In the genomic region with DNA sequence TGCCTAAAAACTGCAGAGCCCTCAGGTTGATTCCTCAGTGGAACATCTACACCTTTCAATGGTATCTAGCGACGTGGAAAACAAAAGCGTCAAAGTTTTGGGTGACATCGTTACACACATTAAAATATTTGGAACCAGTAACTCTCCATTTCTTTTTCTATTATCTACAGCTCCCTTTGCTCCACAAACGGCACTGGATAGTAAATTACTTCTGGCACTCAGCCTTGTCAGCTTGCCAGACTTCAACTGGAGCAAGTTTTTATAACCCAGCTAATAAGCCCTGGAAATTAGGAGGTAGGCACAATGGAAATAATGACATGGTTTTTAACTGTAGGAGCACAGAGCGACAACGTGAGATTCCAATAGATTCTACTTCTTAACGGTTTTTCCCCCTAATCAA, we compare ENCODE assay signal across 9 mouse cellular contexts. TPM values are rescaled to one million over a fixed set of nuclear protein-coding genes. Genes with fewer than 3 reads are reported as not detected.
DNase-seq lines count a peak whose midpoint lies in the region; ATAC-seq lines count a peak whose summit lies in the region.
"Had no signal": no experiment of that assay in that cellular context is flagged by ENCODE, and none has a peak within 500 bp of the region (broad histone marks: within the 10 kb centered on the region; RNA-seq: fewer than 3 reads in every experiment).

No protein-coding gene starts in this region.

- H3K36me3 ChIP-seq in forebrain, embryonic 12.5 days (replicated peaks), result no peaks in the 10 kb centered on the region
- no peaks in the 10 kb centered on the region for H3K36me3 ChIP-seq in forebrain, embryonic 16.5 days (ENCODE audit: control insufficient read depth, insufficient read depth)
- H3K36me3 ChIP-seq in midbrain, embryonic 13.5 days, result no peaks in the 10 kb centered on the region
- no peaks in the 10 kb centered on the region for H3K36me3 ChIP-seq in heart, embryonic 12.5 days

- H3K27ac ChIP-seq in forebrain, embryonic 12.5 days, result peak overlapping the region; percentile 57
- no peak overlapping the region for H3K27ac ChIP-seq in forebrain, embryonic 16.5 days (ENCODE audit: low read length)
- no peak overlapping the region for H3K27ac ChIP-seq in midbrain, embryonic 13.5 days
- H3K27ac ChIP-seq in heart, embryonic 12.5 days (ENCODE audit: poor library complexity, severe bottlenecking), result no peak overlapping the region

- no peaks in the 10 kb centered on the region for H3K27me3 ChIP-seq in forebrain, embryonic 12.5 days
- 0 out of 2 replicates have a peak, but pooled peaks cover 2% of the 10 kb centered on the region for H3K27me3 ChIP-seq in forebrain, embryonic 16.5 days (replicated peaks; ENCODE audit: control insufficient read depth, insufficient read depth, low read length)
- peaks cover 9% of the 10 kb centered on the region; the same call in 1 of the 2 replicates for H3K27me3 ChIP-seq in midbrain, embryonic 13.5 days
- H3K27me3 ChIP-seq in heart, embryonic 12.5 days (replicated peaks), result no peaks in the 10 kb centered on the region

- H3K4me3 ChIP-seq in forebrain, embryonic 12.5 days (replicated peaks), result no peak overlapping the region
- H3K4me3 ChIP-seq in forebrain, embryonic 16.5 days (replicated peaks; ENCODE audit: low read length), result no peak overlapping the region
- H3K4me3 ChIP-seq in midbrain, embryonic 13.5 days (replicated peaks), result no peak overlapping the region
- no peak overlapping the region for H3K4me3 ChIP-seq in heart, embryonic 12.5 days
- H3K4me3 ChIP-seq: megakaryocyte, embryonic 14.5 days had no signal

- H3K9me3 ChIP-seq in forebrain, embryonic 12.5 days, result no peaks in the 10 kb centered on the region
- no peaks in the 10 kb centered on the region for H3K9me3 ChIP-seq in forebrain, embryonic 16.5 days (ENCODE audit: control insufficient read depth, low read length)
- H3K9me3 ChIP-seq in midbrain, embryonic 13.5 days, result no peaks in the 10 kb centered on the region
- no peaks in the 10 kb centered on the region for H3K9me3 ChIP-seq in heart, embryonic 12.5 days (replicated peaks)
- H3K9me3 ChIP-seq: megakaryocyte, embryonic 14.5 days had no signal

- H3K4me1 ChIP-seq in forebrain, embryonic 12.5 days, result peaks cover 9% of the 10 kb centered on the region
- H3K4me1 ChIP-seq in forebrain, embryonic 16.5 days (replicated peaks; ENCODE audit: control insufficient read depth, insufficient read depth, low read length), result peaks cover 10% of the 10 kb centered on the region
- H3K4me1 ChIP-seq in midbrain, embryonic 13.5 days (replicated peaks), result peaks cover 8% of the 10 kb centered on the region
- H3K4me1 ChIP-seq in heart, embryonic 12.5 days (replicated peaks), result peaks cover 5% of the 10 kb centered on the region

- DNase-seq in ovary, postnatal 14 days (ENCODE audit: low spot score), result peak; percentile 44
- DNase-seq in ovary, postnatal 36 days (ENCODE audit: low spot score), result no peak
- peak; percentile 52 to 71 for DNase-seq in kidney, postnatal 36 days
- peak; percentile 43 for DNase-seq in right cerebral cortex, postnatal 4 days

- no peak overlapping the region for H3K9ac ChIP-seq in forebrain, embryonic 12.5 days
- no peak overlapping the region for H3K9ac ChIP-seq in forebrain, embryonic 16.5 days (replicated peaks; ENCODE audit: low read depth, low read length)
- H3K9ac ChIP-seq in midbrain, embryonic 13.5 days (replicated peaks), result no peak overlapping the region
- no peak overlapping the region for H3K9ac ChIP-seq in heart, embryonic 12.5 days

- ATAC-seq in forebrain, embryonic 12.5 days (ENCODE audit: low FRiP score), result no peak
- no peak for ATAC-seq in forebrain, embryonic 16.5 days
- no peak for ATAC-seq in midbrain, embryonic 13.5 days
- no peak for ATAC-seq in heart, embryonic 12.5 days (ENCODE audit: insufficient number of reproducible peaks, low FRiP score)

- no peak overlapping the region for H3K4me2 ChIP-seq in forebrain, embryonic 12.5 days
- H3K4me2 ChIP-seq in forebrain, embryonic 16.5 days (ENCODE audit: low read length), result no peak overlapping the region
- no peak overlapping the region for H3K4me2 ChIP-seq in midbrain, embryonic 13.5 days (replicated peaks)
- H3K4me2 ChIP-seq in heart, embryonic 12.5 days, result no peak overlapping the region

- 55% methylated on average over 8 of the region's 8 CpGs for WGBS in forebrain, embryonic 12.5 days
- 14% methylated on average over 8 of the region's 8 CpGs for WGBS in forebrain, embryonic 16.5 days
- WGBS in midbrain, embryonic 13.5 days, result 71% methylated on average over 8 of the region's 8 CpGs
- 61% methylated on average over 8 of the region's 8 CpGs for WGBS in heart, embryonic 12.5 days

RNA-seq across cellular contexts. Expression of a gene that starts 3.7 kb away (rescaled TPM):
- polyA plus RNA-seq in forebrain, embryonic 12.5 days (2016; fragmentation: Nextera tagmentation; extraction: Ambion mirVana), result 74.8 and 77.6 TPM in 2 replicates
- 49.8 and 57.3 TPM in 2 replicates for polyA plus RNA-seq in forebrain, embryonic 16.5 days (2015; fragmentation: Nextera tagmentation; extraction: Ambion mirVana)
- polyA plus RNA-seq in midbrain, embryonic 13.5 days (2015; fragmentation: Nextera tagmentation; extraction: Ambion mirVana), result 49.9 and 54.8 TPM in 2 replicates
- polyA plus RNA-seq in heart, embryonic 12.5 days (2016; fragmentation: Nextera tagmentation; extraction: Ambion mirVana), result 39.1 and 40.2 TPM in 2 replicates

RNA-seq across cellular contexts. Expression of a gene that starts 27.0 kb away (rescaled TPM):
- 40.3 and 46.3 TPM in 2 replicates for polyA plus RNA-seq in forebrain, embryonic 12.5 days (2016; fragmentation: Nextera tagmentation; extraction: Ambion mirVana)
- 17.5 and 19.2 TPM in 2 replicates for polyA plus RNA-seq in forebrain, embryonic 16.5 days (2015; fragmentation: Nextera tagmentation; extraction: Ambion mirVana)
- 22.1 and 22.5 TPM in 2 replicates for polyA plus RNA-seq in midbrain, embryonic 13.5 days (2015; fragmentation: Nextera tagmentation; extraction: Ambion mirVana)
- polyA plus RNA-seq in heart, embryonic 12.5 days (2016; fragmentation: Nextera tagmentation; extraction: Ambion mirVana), result 22.7 and 25.4 TPM in 2 replicates
